Mouse (Mus musculus): ENCODE measurements around the gene Rnf10. TPM values are rescaled to one million over a fixed set of nuclear protein-coding genes. Genes with fewer than 3 reads are reported as not detected.

Rnf10 gene
- polyA plus RNA-seq, 1 experiment from 2014 or later: 120 TPM

DNA sequence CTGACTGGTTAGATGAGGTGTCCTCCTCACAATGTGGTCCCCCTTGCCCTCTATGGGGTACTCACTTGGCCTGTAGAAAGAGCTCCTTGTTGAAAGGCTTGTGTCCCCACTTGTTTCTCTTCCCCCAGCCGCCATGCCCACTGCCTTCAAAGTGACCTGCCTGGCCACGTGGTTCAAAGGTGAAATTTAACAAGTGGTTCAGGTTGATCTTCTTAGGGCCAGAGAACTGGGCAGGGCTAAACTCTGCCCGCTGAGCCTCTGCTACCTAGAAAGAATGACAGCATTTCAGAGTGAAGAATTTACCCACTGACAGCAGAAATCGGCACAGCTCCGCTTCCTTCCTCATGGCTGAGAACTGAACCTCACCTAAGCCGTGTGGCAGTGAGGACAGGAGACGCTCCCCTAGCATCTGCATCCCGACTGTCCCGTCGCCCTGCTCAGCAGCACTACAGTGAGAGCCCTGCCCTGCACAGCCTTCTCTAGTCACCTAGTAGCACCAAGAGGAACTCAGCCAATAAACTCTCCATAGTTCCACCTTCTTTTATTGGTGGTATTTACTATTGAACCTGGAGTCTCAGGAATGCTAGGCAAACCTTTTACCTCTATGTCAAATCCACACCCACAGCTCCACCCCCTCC, 15.7 kb downstream of the Rnf10 start:
- Histone ChIP-seq H3K4me3 (replicated peaks) (no peak overlapping the region), H3K36me3 (peaks cover 46% of the 10 kb centered on the region), H3K27me3 (replicated peaks) (no peaks in the 10 kb centered on the region), H3K4me2 (replicated peaks) (no peak overlapping the region), H3K27ac (no peak overlapping the region), H3K9ac (no peak overlapping the region), H3K4me1 (replicated peaks) (no peaks in the 10 kb centered on the region), H3K9me3 (no peaks in the 10 kb centered on the region)
- ATAC-seq: peak; percentile 55; the same call in 1 of the 2 replicates
- 69% methylated on average over 10 of the region's 10 CpGs for WGBS

DNA sequence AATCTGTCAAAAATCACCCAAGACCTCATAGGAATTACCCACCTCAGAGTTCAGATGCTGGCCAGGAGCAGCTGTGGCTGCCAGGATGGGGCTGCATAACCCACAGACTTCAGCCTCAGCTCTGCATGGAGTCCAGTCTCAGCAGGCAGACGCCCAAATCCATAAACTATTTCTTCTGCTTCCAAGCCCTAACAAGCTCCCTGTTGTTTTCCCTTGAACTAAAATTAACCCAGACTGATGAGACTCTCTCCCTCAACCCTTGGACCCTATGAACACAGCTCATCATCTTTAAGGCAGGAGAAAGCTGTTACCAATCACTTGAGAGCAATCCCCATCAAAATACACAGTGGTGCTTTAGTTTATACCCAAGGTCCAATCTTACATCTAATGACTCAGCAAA, 17.2 kb downstream of the Rnf10 start:
- WGBS: 79% methylated on average over 1 of the region's 1 CpGs
- H3K9ac ChIP-seq: no peak overlapping the region
- no peaks in the 10 kb centered on the region for H3K9me3 ChIP-seq
- H3K4me2 ChIP-seq (replicated peaks): no peak overlapping the region
- no peaks in the 10 kb centered on the region for H3K27me3 ChIP-seq (replicated peaks)
- peaks cover 58% of the 10 kb centered on the region for H3K36me3 ChIP-seq
- no peak overlapping the region for H3K4me3 ChIP-seq (replicated peaks)
- no peaks in the 10 kb centered on the region for H3K4me1 ChIP-seq (replicated peaks)
- H3K27ac ChIP-seq: no peak overlapping the region
- no peak for ATAC-seq

- Histone ChIP-seq H3K36me3 (peaks cover 42% of the 10 kb centered on the region), H3K27ac (no peak overlapping the region), H3K9ac (no peak overlapping the region), H3K4me3 (replicated peaks) (no peak overlapping the region), H3K4me1 (replicated peaks) (peaks cover 11% of the 10 kb centered on the region), H3K4me2 (replicated peaks) (no peak overlapping the region), H3K27me3 (replicated peaks) (no peaks in the 10 kb centered on the region), H3K9me3 (no peaks in the 10 kb centered on the region)
- no peak for ATAC-seq
- 88% methylated on average over 11 of the region's 11 CpGs for WGBS
Measured at GRCm38 (mm10) chr5:115240191-115240590, 32.5 kb downstream of the Rnf10 start.

DNA sequence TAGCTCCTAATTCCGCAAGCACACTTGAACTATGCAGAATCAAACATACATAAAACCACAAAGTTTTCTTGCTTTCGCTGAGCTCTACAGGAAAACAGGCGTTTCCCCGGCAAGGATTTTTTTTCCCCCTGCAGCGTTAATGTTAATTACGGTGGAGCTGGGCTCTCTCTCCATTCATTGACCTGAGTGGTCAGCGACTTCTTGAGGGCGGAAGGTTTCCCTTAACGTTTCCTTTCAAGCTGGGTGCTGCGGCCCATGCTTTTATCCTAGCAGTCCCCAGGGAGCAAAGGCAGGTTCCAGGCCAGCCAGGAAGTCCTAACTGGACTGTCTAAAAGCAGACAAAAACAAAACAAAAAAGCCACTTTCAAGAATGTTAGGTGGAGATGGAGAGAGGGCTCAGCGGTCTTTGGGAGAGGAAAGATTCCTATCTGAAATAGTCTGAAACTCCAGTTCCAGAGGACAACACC, 33.9 kb downstream of the Rnf10 start:
- peaks cover 29% of the 10 kb centered on the region for H3K36me3 ChIP-seq
- H3K4me1 ChIP-seq (replicated peaks): peaks cover 14% of the 10 kb centered on the region
- H3K9me3 ChIP-seq: no peaks in the 10 kb centered on the region
- 9% methylated on average over 11 of the region's 11 CpGs for WGBS
- no peak for ATAC-seq
- H3K4me3 ChIP-seq (replicated peaks): peak overlapping the region; percentile 94
- H3K9ac ChIP-seq: 0 out of 2 replicates have a peak overlapping the region, but pooled peaks have one; percentile 5
- no peaks in the 10 kb centered on the region for H3K27me3 ChIP-seq (replicated peaks)
- H3K27ac ChIP-seq: no peak overlapping the region
- H3K4me2 ChIP-seq (replicated peaks): peak overlapping the region; percentile 84

DNA sequence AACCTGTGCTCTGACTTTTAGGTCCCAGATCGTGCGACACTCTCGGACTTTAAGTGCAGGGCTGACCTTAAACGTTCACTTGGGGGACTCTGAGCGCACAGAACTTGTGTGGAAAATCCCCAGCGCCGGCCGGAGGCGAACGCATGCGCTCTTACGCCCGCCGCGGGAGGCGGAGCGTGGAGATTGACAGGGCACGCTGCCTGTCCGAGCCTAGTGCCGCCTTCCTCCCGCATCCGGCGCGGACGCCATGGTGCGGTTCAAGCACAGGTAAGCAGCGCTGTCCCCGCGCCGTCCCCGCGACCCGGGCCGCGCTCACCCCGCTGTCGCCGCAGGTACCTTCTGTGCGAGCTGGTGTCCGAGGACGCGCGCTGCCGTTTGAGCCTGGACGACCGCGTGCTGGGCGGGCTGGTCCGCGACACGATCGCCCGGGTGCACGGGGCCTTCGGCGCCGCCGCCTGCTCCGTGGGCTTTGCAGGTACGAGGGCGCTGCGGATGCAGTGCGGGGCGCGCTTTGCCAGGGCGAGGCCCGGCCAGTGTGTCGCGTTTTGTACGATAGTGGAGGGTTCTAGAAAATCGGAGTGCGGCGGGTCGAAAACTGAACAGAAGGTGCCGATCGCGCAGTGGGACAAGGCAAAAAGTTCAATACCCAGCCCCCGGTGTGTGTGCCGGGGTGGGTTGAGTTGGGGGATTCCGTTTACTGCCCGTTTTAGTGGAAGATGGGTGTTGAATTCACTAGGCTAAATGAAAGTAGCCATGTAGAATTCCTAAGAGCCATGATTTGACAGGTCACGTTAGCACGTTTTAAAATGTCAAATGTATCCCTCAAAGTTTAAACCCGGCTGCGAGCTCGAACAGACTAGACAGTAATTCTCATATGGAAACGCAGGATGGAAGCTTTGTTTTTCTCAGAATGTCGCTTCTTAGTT, 34.6 kb downstream of the Rnf10 start:
- H3K4me3 ChIP-seq (replicated peaks): peak overlapping the region; percentile 94
- H3K4me2 ChIP-seq (replicated peaks): peak overlapping the region; percentile 84
- WGBS: under 1% methylated on average over 88 of the region's 88 CpGs
- peak; percentile 91 for ATAC-seq
- H3K36me3 ChIP-seq: peaks cover 22% of the 10 kb centered on the region
- no peaks in the 10 kb centered on the region for H3K27me3 ChIP-seq (replicated peaks)
- H3K4me1 ChIP-seq (replicated peaks): peaks cover 14% of the 10 kb centered on the region
- H3K27ac ChIP-seq: peak overlapping the region; percentile 42; the same call in 1 of the 2 replicates
- H3K9me3 ChIP-seq: no peaks in the 10 kb centered on the region
- H3K9ac ChIP-seq: peak overlapping the region; percentile 85

DNA sequence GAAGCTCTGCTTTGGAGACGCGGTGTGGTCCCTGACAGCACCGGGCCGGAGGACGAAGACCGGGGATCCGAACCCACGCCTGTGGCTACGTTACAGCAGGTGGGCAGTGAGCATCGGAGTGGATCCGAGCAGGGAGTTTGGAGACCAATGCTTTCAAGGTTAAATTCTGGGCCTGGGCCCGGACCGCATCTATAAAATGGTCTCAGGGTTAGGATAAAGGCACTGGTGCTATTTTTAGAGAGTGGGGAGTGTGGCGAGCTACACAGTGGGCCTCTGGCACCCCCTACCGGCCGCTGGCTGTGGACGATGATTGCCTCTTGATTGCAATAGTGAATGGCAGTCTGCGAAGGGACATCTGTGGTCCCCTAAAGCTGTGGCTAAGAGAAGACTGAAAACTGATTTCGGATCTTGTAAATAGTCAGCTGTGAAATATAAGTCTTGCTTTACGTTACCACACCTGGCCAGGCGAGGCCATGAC, 36.9 kb downstream of the Rnf10 start, which contains the start of gene Pop5:
Gene Pop5 (plus strand): TSS at position 51 of the 478 bp plus-strand sequence.
- peak; percentile 71 for ATAC-seq
- Histone ChIP-seq H3K36me3 (peaks cover 9% of the 10 kb centered on the region; the same call in 1 of the 2 replicates), H3K9me3 (no peaks in the 10 kb centered on the region), H3K27ac (no peak within 1 kb of the TSS), H3K4me1 (replicated peaks) (peaks cover 14% of the 10 kb centered on the region), H3K4me2 (replicated peaks) (peak within 1 kb of the TSS; percentile 92), H3K27me3 (replicated peaks) (no peaks in the 10 kb centered on the region), H3K4me3 (replicated peaks) (peak within 1 kb of the TSS; percentile 59), H3K9ac (peak within 1 kb of the TSS; percentile 64)
- WGBS: 2% methylated on average over 21 of the region's 21 CpGs

GRCm38 (mm10) chr5:115235323-115235771, 37.4 kb downstream of the Rnf10 start:
- Histone ChIP-seq H3K9me3 (no peaks in the 10 kb centered on the region), H3K4me2 (replicated peaks) (peak overlapping the region; percentile 92), H3K4me1 (replicated peaks) (peaks cover 14% of the 10 kb centered on the region), H3K27me3 (replicated peaks) (no peaks in the 10 kb centered on the region), H3K27ac (no peak overlapping the region), H3K4me3 (replicated peaks) (peak overlapping the region; percentile 59), H3K9ac (peak overlapping the region; percentile 64), H3K36me3 (peaks cover 6% of the 10 kb centered on the region; the same call in 1 of the 2 replicates)
- under 1% methylated on average over 44 of the region's 45 CpGs for WGBS
- ATAC-seq: peak; percentile 40

DNA sequence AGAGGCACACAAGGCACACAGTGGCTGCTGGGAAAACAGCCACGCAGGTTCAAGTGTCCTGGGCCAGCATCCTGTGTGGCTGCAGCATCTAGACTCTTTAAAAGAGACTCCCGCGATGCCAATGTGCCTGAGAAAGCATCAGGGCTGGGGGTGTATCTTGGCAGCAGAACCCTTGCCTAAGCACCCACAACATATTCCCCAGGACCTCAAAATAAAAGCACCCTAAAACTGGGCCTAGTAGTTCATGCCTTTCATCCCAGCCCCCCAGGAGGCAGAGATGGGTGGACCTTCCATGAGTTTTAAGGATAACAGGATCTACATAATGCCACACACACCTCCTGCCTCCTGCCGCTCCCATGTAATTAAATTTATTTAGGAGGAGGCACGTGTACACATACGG, 38.2 kb downstream of the Rnf10 start:
- Histone ChIP-seq H3K4me3 (replicated peaks) (no peak overlapping the region), H3K9ac (no peak overlapping the region), H3K4me2 (replicated peaks) (0 out of 2 replicates have a peak overlapping the region, but pooled peaks have one; percentile 92), H3K27ac (no peak overlapping the region), H3K27me3 (replicated peaks) (no peaks in the 10 kb centered on the region), H3K9me3 (no peaks in the 10 kb centered on the region), H3K36me3 (no peaks in the 10 kb centered on the region), H3K4me1 (replicated peaks) (peaks cover 14% of the 10 kb centered on the region)
- 74% methylated on average over 6 of the region's 6 CpGs for WGBS
- no peak for ATAC-seq

GRCm38 (mm10) chr5:115233031-115233780, 39.5 kb downstream of the Rnf10 start:
- WGBS: 90% methylated on average over 14 of the region's 14 CpGs
- Histone ChIP-seq H3K4me1 (replicated peaks) (peaks cover 7% of the 10 kb centered on the region), H3K27me3 (replicated peaks) (no peaks in the 10 kb centered on the region), H3K9me3 (no peaks in the 10 kb centered on the region), H3K36me3 (no peaks in the 10 kb centered on the region), H3K9ac (no peak overlapping the region), H3K4me3 (replicated peaks) (no peak overlapping the region), H3K27ac (no peak overlapping the region), H3K4me2 (replicated peaks) (no peak overlapping the region)
- no peak for ATAC-seq

DNA sequence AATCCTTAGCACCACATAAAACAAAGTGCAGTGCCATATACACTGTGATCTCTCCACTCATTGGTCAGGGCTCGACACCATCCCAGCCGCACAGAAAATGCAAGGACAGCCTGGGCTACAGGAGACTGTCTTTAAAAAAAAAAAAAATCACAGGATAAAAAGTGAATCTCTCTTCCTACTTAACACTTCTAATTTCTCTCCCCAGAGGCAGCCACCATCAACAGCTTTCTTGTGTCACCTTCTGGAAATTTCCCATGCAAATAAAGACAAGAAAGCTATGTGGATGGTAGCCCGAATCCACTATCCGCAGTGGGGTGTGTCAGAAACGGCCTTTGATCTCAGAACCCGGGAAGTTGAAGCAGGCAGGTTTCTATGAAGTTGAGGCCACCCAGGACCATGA, 40.2 kb downstream of the Rnf10 start:
- Histone ChIP-seq H3K4me3 (replicated peaks) (no peak overlapping the region), H3K4me2 (replicated peaks) (no peak overlapping the region), H3K9ac (no peak overlapping the region), H3K4me1 (replicated peaks) (peaks cover 7% of the 10 kb centered on the region), H3K36me3 (no peaks in the 10 kb centered on the region), H3K27ac (no peak overlapping the region), H3K27me3 (replicated peaks) (no peaks in the 10 kb centered on the region), H3K9me3 (no peaks in the 10 kb centered on the region)
- no peak for ATAC-seq
- 55% methylated on average over 6 of the region's 6 CpGs for WGBS

DNA sequence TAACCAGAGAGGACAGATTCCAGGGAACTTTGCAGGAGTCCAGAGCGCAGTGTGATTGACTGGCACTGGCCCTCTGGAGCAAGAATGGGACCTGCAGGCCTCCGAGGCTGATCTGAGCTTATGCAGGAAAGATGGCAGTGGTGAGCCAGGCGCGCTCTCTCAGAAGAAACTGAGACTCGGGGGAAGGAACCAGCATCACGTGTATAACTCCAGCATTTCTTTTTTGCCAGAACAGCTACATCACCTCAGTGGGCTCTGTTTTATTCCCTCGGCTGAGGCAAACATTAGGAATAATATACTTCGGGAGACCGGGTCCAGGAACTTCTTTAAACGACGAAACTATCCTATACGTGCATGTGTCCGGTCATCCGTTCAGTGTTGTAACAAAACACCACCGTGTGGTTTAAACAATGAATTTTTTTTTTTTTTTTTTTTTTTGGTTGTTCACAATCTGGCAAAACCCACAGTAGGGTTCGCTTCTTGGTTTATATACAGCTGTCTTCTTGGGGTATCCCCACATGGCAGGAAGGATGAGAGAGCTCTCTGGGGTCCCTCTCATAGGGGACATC, 41.1 kb downstream of the Rnf10 start:
- 40% methylated on average over 16 of the region's 16 CpGs for WGBS
- Histone ChIP-seq H3K9ac (no peak overlapping the region), H3K27me3 (replicated peaks) (no peaks in the 10 kb centered on the region), H3K4me2 (replicated peaks) (no peak overlapping the region), H3K27ac (no peak overlapping the region), H3K9me3 (no peaks in the 10 kb centered on the region), H3K4me1 (replicated peaks) (peaks cover 7% of the 10 kb centered on the region), H3K4me3 (replicated peaks) (no peak overlapping the region), H3K36me3 (no peaks in the 10 kb centered on the region)
- ATAC-seq: no peak
